ENCODE assay signal across 8 mouse cellular contexts in genomic region chr6:51510094-51510493, GRCm38 (mm10). TPM values are rescaled to one million over a fixed set of nuclear protein-coding genes. Genes with fewer than 3 reads are reported as not detected.
DNase-seq lines count a peak whose midpoint lies in the region; ATAC-seq and TF ChIP-seq lines count a peak whose summit lies in the region.

No protein-coding gene starts in this region.

- no peak overlapping the region for H3K4me2 ChIP-seq in forebrain, embryonic 16.5 days (ENCODE audit: low read length)
- no peak overlapping the region for H3K4me2 ChIP-seq in kidney, postnatal 0 days (ENCODE audit: low read length)

- peak; percentile 23 for DNase-seq in forebrain, embryonic 10.5 days (ENCODE audit: extremely low spot score, low spot score)
- DNase-seq in urinary bladder, postnatal 14 days (ENCODE audit: low spot score): peak; percentile 69
- no peak for DNase-seq in urinary bladder, adult 2 months (ENCODE audit: low spot score)
- peak; percentile 42 for DNase-seq in embryonic facial prominence, embryonic 10.5 days (ENCODE audit: low spot score)
- peak; percentile 45 for DNase-seq in kidney, postnatal 0 days (ENCODE audit: low spot score)
- peak; percentile 88 for DNase-seq in naive thymus-derived CD4-positive, alpha-beta T cell, adult 2 months (ENCODE audit: low read depth)
- no peak for DNase-seq in frontal cortex, postnatal 10 days (ENCODE audit: low spot score in 2 of 2)

- peak; percentile 70 for TF ChIP-seq CTCF in kidney, postnatal 0 days (IDR thresholded peaks at IDR 0.05; ENCODE audit: low read depth)

- H3K27me3 ChIP-seq in forebrain, embryonic 10.5 days (ENCODE audit: poor library complexity, severe bottlenecking): no peaks in the 10 kb centered on the region
- no peaks in the 10 kb centered on the region for H3K27me3 ChIP-seq in forebrain, embryonic 16.5 days (replicated peaks; ENCODE audit: control insufficient read depth, insufficient read depth, low read length)
- H3K27me3 ChIP-seq in embryonic facial prominence, embryonic 10.5 days (replicated peaks; ENCODE audit: low read depth, poor library complexity, severe bottlenecking): no peaks in the 10 kb centered on the region
- H3K27me3 ChIP-seq in kidney, postnatal 0 days (ENCODE audit: insufficient read depth, low read length): no peaks in the 10 kb centered on the region

- ATAC-seq in forebrain, embryonic 16.5 days: no peak
- no peak for ATAC-seq in kidney, postnatal 0 days (replicated peaks; ENCODE audit: low FRiP score, low read depth)

- no peaks in the 10 kb centered on the region for H3K9me3 ChIP-seq in forebrain, embryonic 10.5 days
- H3K9me3 ChIP-seq in forebrain, embryonic 16.5 days (ENCODE audit: control insufficient read depth, low read length): no peaks in the 10 kb centered on the region
- H3K9me3 ChIP-seq in embryonic facial prominence, embryonic 10.5 days: no peaks in the 10 kb centered on the region
- no peaks in the 10 kb centered on the region for H3K9me3 ChIP-seq in kidney, postnatal 0 days (replicated peaks; ENCODE audit: low read length)

- H3K4me3 ChIP-seq in forebrain, embryonic 10.5 days: no peak overlapping the region
- H3K4me3 ChIP-seq in forebrain, embryonic 16.5 days (replicated peaks; ENCODE audit: low read length): no peak overlapping the region
- H3K4me3 ChIP-seq in embryonic facial prominence, embryonic 10.5 days: no peak overlapping the region
- H3K4me3 ChIP-seq in kidney, postnatal 0 days (replicated peaks; ENCODE audit: low read depth, low read length): no peak overlapping the region

- WGBS in forebrain, embryonic 10.5 days: 27% methylated on average over 5 of the region's 5 CpGs
- 25% methylated on average over 5 of the region's 5 CpGs for WGBS in forebrain, embryonic 16.5 days
- WGBS in embryonic facial prominence, embryonic 10.5 days: 31% methylated on average over 5 of the region's 5 CpGs
- WGBS in kidney, postnatal 0 days: 28% methylated on average over 5 of the region's 5 CpGs

- H3K9ac ChIP-seq in forebrain, embryonic 16.5 days (replicated peaks; ENCODE audit: low read depth, low read length): no peak overlapping the region
- no peak overlapping the region for H3K9ac ChIP-seq in kidney, postnatal 0 days (ENCODE audit: low read depth, low read length)

- H3K36me3 ChIP-seq in forebrain, embryonic 10.5 days (replicated peaks): no peaks in the 10 kb centered on the region
- no peaks in the 10 kb centered on the region for H3K36me3 ChIP-seq in forebrain, embryonic 16.5 days (ENCODE audit: control insufficient read depth, insufficient read depth)
- H3K36me3 ChIP-seq in embryonic facial prominence, embryonic 10.5 days (replicated peaks): no peaks in the 10 kb centered on the region
- no peaks in the 10 kb centered on the region for H3K36me3 ChIP-seq in kidney, postnatal 0 days (ENCODE audit: insufficient read depth, low read length)

- peaks cover 17% of the 10 kb centered on the region; the same call in 1 of the 2 replicates for H3K4me1 ChIP-seq in forebrain, embryonic 10.5 days
- peaks cover 5% of the 10 kb centered on the region for H3K4me1 ChIP-seq in forebrain, embryonic 16.5 days (replicated peaks; ENCODE audit: control insufficient read depth, insufficient read depth, low read length)
- peaks cover 11% of the 10 kb centered on the region for H3K4me1 ChIP-seq in embryonic facial prominence, embryonic 10.5 days
- H3K4me1 ChIP-seq in kidney, postnatal 0 days (replicated peaks; ENCODE audit: insufficient read depth, low read length): no peaks in the 10 kb centered on the region

- no peak overlapping the region for H3K27ac ChIP-seq in forebrain, embryonic 10.5 days
- no peak overlapping the region for H3K27ac ChIP-seq in forebrain, embryonic 16.5 days (ENCODE audit: low read length)
- no peak overlapping the region for H3K27ac ChIP-seq in embryonic facial prominence, embryonic 10.5 days (replicated peaks)
- H3K27ac ChIP-seq in kidney, postnatal 0 days: no peak overlapping the region

RNA-seq across cellular contexts. Expression of gene Snx10, which starts 13.6 kb away (rescaled TPM):
- polyA plus RNA-seq in forebrain, embryonic 10.5 days (2016; fragmentation: Nextera tagmentation; extraction: Ambion mirVana): 32.7 and 34.2 TPM in 2 replicates
- polyA plus RNA-seq in forebrain, embryonic 16.5 days (2015; fragmentation: Nextera tagmentation; extraction: Ambion mirVana): 61.6 and 70.5 TPM in 2 replicates
- 12.3 and 14.5 TPM in 2 replicates for polyA plus RNA-seq in urinary bladder, adult 2 months (2012; rRNA removed)
- 22.7 and 24.0 TPM in 2 replicates for polyA plus RNA-seq in embryonic facial prominence, embryonic 10.5 days (2016; fragmentation: Nextera tagmentation; extraction: Ambion mirVana)
- 15.0 and 15.6 TPM in 2 replicates for polyA plus RNA-seq in kidney, postnatal 0 days (2015; fragmentation: Nextera tagmentation; extraction: Ambion mirVana)

RNA-seq across cellular contexts. Expression of gene Cbx3, which starts 39.9 kb away (rescaled TPM):
- 627 and 704 TPM in 2 replicates for polyA plus RNA-seq in forebrain, embryonic 10.5 days (2016; fragmentation: Nextera tagmentation; extraction: Ambion mirVana)
- polyA plus RNA-seq in forebrain, embryonic 16.5 days (2015; fragmentation: Nextera tagmentation; extraction: Ambion mirVana): 537 and 587 TPM in 2 replicates
- 67.3 and 76.3 TPM in 2 replicates for polyA plus RNA-seq in urinary bladder, adult 2 months (2012; rRNA removed)
- 700 and 747 TPM in 2 replicates for polyA plus RNA-seq in embryonic facial prominence, embryonic 10.5 days (2016; fragmentation: Nextera tagmentation; extraction: Ambion mirVana)
- polyA plus RNA-seq in kidney, postnatal 0 days (2015; fragmentation: Nextera tagmentation; extraction: Ambion mirVana): 445 and 447 TPM in 2 replicates

RNA-seq across cellular contexts. Expression of gene Hnrnpa2b1, which starts 40.4 kb away (rescaled TPM):
- 2,609 and 2,780 TPM in 2 replicates for polyA plus RNA-seq in forebrain, embryonic 10.5 days (2016; fragmentation: Nextera tagmentation; extraction: Ambion mirVana)
- polyA plus RNA-seq in forebrain, embryonic 16.5 days (2015; fragmentation: Nextera tagmentation; extraction: Ambion mirVana): 1,940 and 1,995 TPM in 2 replicates
- polyA plus RNA-seq in urinary bladder, adult 2 months (2012; rRNA removed): 639 and 754 TPM in 2 replicates
- polyA plus RNA-seq in embryonic facial prominence, embryonic 10.5 days (2016; fragmentation: Nextera tagmentation; extraction: Ambion mirVana): 2,407 and 2,547 TPM in 2 replicates
- polyA plus RNA-seq in kidney, postnatal 0 days (2015; fragmentation: Nextera tagmentation; extraction: Ambion mirVana): 1,374 and 1,518 TPM in 2 replicates

Comparison
In these comparisons a context has a peak if more than half of its experiments do, and no peak if none do; other contexts are left out.
1. DNase-seq: peak in forebrain, embryonic 10.5 days (single experiment), urinary bladder, postnatal 14 days (single experiment), embryonic facial prominence, embryonic 10.5 days (single experiment), kidney, postnatal 0 days (single experiment) and naive thymus-derived CD4-positive, alpha-beta T cell, adult 2 months (single experiment); none in urinary bladder, adult 2 months (single experiment) and frontal cortex, postnatal 10 days (0 of 2).